Mouse (Mus musculus): ENCODE results near the gene Snrpf.

DNA sequence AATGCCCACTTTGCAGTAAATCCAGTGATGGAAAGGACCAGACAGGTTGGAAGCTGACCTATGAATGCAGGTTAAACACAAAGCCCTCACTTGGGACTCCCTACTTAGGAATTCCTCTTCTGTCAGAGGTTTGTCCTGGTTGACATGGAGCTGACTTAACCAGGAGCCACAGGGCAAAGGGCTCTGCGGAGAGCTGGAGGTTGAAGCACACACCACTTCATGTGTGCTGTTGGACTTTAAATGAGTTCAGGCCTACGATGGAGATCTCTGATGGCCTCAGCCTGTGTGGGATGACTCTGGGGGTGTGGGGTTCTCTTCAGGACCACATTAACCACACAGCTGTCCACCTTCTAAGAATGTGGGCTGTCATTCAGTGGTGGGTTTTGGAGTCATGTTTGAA is 51.2 kb downstream of the Snrpf start:
- no peak for TF ChIP-seq CTCF (IDR thresholded peaks at IDR 0.05; ENCODE audit: low read depth, low read length)
- no peak for TF ChIP-seq POLR2A (IDR thresholded peaks at IDR 0.05; ENCODE audit: extremely low read depth, insufficient read depth, low read length)

All from liver, adult 2 months (tissue).